Mouse (Mus musculus): ENCODE data around the gene Snrnp25. TPM values are rescaled to one million over a fixed set of nuclear protein-coding genes. Genes with fewer than 3 reads are reported as not detected.
A peak's percentile ranks its signal among the peaks of the same experiment; 100 is the strongest.

Gene Snrnp25
- polyA plus RNA-seq, 1 experiment from 2014 or later = 49.9 TPM

DNA sequence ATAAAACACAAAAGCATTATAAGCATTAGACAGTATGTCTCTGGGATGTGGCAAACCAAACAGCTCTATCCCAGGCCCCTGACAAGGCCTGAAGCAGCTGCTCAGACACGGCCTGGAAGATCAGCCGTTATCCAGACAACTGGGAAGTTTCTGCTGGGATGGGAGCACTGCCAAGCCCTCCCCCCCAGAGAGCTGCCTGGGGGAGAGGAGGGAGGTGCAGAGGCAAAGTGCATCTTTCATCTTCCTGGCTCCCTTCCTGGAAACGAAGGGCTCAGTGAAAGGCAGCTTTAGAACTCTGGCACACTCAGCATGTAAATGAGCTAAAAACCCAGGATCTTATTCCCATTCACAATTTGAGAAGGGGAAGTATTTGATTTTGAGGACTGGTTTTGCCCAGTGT is 30.4 kb downstream of the Snrnp25 start:
- Histone ChIP-seq H3K27ac (peak overlapping the region; percentile 62), H3K9me3 (ENCODE audit: control insufficient read depth, low read length) (no peaks in the 10 kb centered on the region), H3K4me1 (replicated peaks; ENCODE audit: control insufficient read depth, insufficient read depth, low read length) (peaks cover 21% of the 10 kb centered on the region), H3K27me3 (ENCODE audit: control insufficient read depth, insufficient read depth, low read length) (no peaks in the 10 kb centered on the region), H3K9ac (no peak overlapping the region), H3K36me3 (replicated peaks; ENCODE audit: control insufficient read depth, insufficient read depth) (peaks cover 55% of the 10 kb centered on the region), H3K4me2 (replicated peaks) (no peak overlapping the region), H3K4me3 (replicated peaks; ENCODE audit: low read length) (no peak overlapping the region)
- peak; percentile 61; the same call in 1 of the 2 replicates for ATAC-seq (ENCODE audit: low FRiP score)
- DNase-seq (ENCODE audit: low spot score) = peak; percentile 78
- WGBS = 39% methylated on average over 3 of the region's 3 CpGs

DNA sequence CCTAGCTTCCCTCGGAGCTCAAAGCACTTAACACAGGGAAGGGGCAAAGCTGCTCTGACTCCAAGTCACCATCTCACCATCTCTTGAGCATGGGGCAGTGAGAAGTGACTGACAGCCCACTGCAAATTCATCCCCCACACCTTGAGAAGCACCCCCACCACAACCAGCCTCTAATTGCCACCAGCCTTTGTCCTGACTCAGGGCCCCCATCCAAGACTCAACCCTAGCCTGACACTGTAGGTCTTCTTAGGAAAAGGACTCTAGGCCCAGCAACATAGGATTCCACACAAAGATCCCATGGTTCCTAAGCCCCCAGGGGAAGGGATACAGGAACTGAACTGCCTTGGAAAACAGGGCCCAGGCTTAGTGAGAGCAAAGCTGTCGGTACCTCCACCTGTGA is 30.9 kb downstream of the Snrnp25 start:
- no peak for DNase-seq (ENCODE audit: low spot score)
- Histone ChIP-seq H3K4me3 (replicated peaks; ENCODE audit: low read length) (no peak overlapping the region), H3K27ac (peak overlapping the region; percentile 62), H3K4me2 (replicated peaks) (no peak overlapping the region), H3K9ac (no peak overlapping the region), H3K9me3 (ENCODE audit: control insufficient read depth, low read length) (no peaks in the 10 kb centered on the region), H3K4me1 (replicated peaks; ENCODE audit: control insufficient read depth, insufficient read depth, low read length) (peaks cover 21% of the 10 kb centered on the region), H3K27me3 (ENCODE audit: control insufficient read depth, insufficient read depth, low read length) (no peaks in the 10 kb centered on the region), H3K36me3 (replicated peaks; ENCODE audit: control insufficient read depth, insufficient read depth) (peaks cover 57% of the 10 kb centered on the region)
- 57% methylated on average over 2 of the region's 2 CpGs for WGBS
- no peak; the same call in 1 of the 2 replicates for ATAC-seq (ENCODE audit: low FRiP score)

DNA sequence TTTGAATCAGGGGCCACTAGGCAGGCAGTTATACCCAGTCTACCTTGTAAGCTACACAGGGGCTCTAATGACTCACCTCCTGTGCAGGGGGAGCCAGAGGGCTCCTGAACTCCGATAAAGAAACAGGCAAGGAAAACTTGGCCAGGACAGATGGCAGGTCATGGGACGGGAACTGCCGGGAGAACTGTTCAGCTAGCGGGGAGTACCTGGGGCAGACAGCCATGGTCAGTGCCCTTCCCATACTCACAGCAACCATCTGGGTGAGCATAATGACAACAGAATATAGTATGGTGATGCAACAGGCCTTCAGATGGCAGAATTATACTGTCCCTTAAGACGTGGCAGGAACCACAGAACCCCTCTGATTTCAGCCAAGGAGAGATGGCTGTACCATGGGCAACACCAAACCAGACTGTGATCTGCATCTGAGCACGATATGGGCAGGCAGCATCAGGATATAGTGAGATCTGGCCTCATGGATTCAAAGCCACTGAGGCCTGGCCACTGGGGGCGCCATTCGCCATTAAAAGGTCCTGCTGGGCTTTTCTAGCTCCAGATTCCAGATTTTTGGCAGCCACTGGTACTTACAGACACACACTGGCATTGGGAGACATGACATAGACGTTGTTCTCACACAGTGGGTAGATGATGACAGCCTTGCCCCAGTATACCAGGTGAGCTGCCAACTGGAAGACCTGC is 31.6 kb downstream of the Snrnp25 start:
- no peak overlapping the region for H3K9ac ChIP-seq
- H3K4me1 ChIP-seq (replicated peaks; ENCODE audit: control insufficient read depth, insufficient read depth, low read length) = peaks cover 21% of the 10 kb centered on the region
- 56% methylated on average over 9 of the region's 9 CpGs for WGBS
- DNase-seq (ENCODE audit: low spot score) = peak; percentile 68
- peaks cover 55% of the 10 kb centered on the region for H3K36me3 ChIP-seq (replicated peaks; ENCODE audit: control insufficient read depth, insufficient read depth)
- H3K27me3 ChIP-seq (ENCODE audit: control insufficient read depth, insufficient read depth, low read length) = no peaks in the 10 kb centered on the region
- no peak overlapping the region for H3K4me2 ChIP-seq (replicated peaks)
- H3K9me3 ChIP-seq (ENCODE audit: control insufficient read depth, low read length) = no peaks in the 10 kb centered on the region
- no peak overlapping the region for H3K4me3 ChIP-seq (replicated peaks; ENCODE audit: low read length)
- peak overlapping the region; percentile 62 for H3K27ac ChIP-seq
- ATAC-seq (ENCODE audit: low FRiP score) = no peak

DNA sequence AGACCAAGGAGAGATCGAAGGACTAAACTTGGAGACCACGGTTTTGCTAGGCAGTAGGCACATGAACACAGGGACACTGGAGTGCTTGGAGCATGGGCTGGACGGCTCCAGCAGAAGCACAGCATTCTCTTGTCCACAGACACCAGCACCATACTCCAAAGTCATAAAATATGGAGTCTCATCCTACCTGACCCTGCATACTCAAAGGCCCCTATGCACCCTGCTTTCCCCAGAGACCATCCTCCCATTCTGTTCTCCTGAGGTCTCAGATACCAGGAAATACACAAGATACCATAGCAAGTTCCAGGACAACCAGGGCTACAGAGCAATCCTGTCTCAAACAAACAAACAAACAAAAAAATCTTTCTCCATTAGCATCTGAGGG is 32.2 kb downstream of the Snrnp25 start:
- Histone ChIP-seq H3K27me3 (ENCODE audit: control insufficient read depth, insufficient read depth, low read length) (no peaks in the 10 kb centered on the region), H3K36me3 (replicated peaks; ENCODE audit: control insufficient read depth, insufficient read depth) (peaks cover 51% of the 10 kb centered on the region), H3K9me3 (ENCODE audit: control insufficient read depth, low read length) (no peaks in the 10 kb centered on the region), H3K4me1 (replicated peaks; ENCODE audit: control insufficient read depth, insufficient read depth, low read length) (peaks cover 21% of the 10 kb centered on the region), H3K4me2 (replicated peaks) (no peak overlapping the region), H3K9ac (no peak overlapping the region), H3K27ac (0 out of 2 replicates have a peak overlapping the region, but pooled peaks have one; percentile 17), H3K4me3 (replicated peaks; ENCODE audit: low read length) (no peak overlapping the region)
- no peak for ATAC-seq (ENCODE audit: low FRiP score)
- DNase-seq (ENCODE audit: low spot score) = no peak
- WGBS = 87% methylated on average over 3 of the region's 3 CpGs

DNA sequence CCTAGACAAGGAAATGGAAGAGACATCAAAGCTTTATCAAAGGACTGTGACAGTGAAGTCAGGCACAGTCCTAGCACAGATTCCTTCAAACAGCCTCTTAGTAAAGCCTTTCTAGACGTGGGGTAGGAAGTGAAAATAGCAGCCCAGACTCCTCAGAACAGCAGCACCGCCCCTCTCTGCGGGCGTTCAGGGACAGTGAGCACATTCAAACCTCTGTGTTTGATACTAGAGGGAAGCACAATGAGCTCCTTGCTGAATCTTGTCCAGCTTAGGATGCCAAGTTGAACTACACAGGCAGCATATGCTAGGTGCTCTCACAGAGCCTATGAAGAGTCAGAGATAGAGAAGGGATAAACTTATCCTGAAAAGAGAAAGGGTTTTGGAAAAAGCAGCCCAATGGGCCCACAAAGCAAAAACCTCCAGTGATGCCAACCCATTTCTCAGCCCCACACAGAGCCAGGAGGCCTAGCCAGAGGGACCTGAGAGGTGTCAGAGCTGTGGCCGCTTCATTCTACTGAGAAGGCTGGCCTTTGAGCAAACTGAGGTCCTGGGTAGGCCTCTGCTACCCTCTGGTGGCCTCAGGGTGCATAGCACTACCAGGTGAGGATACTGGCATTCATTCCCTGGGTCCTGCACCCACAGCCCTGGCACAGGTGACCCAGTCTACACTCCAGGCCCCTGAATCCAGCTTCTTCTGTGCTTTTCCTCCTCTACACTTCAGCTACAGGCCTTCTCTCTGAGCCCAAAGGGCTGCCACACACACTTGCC is 33.1 kb downstream of the Snrnp25 start:
- no peak overlapping the region for H3K4me3 ChIP-seq (replicated peaks; ENCODE audit: low read length)
- H3K4me2 ChIP-seq (replicated peaks) = no peak overlapping the region
- peak; percentile 76 for DNase-seq (ENCODE audit: low spot score)
- H3K4me1 ChIP-seq (replicated peaks; ENCODE audit: control insufficient read depth, insufficient read depth, low read length) = peaks cover 21% of the 10 kb centered on the region
- H3K9me3 ChIP-seq (ENCODE audit: control insufficient read depth, low read length) = no peaks in the 10 kb centered on the region
- H3K27me3 ChIP-seq (ENCODE audit: control insufficient read depth, insufficient read depth, low read length) = no peaks in the 10 kb centered on the region
- H3K9ac ChIP-seq = no peak overlapping the region
- WGBS = 58% methylated on average over 5 of the region's 5 CpGs
- peaks cover 45% of the 10 kb centered on the region for H3K36me3 ChIP-seq (replicated peaks; ENCODE audit: control insufficient read depth, insufficient read depth)
- peak; percentile 26; the same call in 1 of the 2 replicates for ATAC-seq (ENCODE audit: low FRiP score)
- H3K27ac ChIP-seq = no peak overlapping the region; the same call in 1 of the 2 replicates

DNA sequence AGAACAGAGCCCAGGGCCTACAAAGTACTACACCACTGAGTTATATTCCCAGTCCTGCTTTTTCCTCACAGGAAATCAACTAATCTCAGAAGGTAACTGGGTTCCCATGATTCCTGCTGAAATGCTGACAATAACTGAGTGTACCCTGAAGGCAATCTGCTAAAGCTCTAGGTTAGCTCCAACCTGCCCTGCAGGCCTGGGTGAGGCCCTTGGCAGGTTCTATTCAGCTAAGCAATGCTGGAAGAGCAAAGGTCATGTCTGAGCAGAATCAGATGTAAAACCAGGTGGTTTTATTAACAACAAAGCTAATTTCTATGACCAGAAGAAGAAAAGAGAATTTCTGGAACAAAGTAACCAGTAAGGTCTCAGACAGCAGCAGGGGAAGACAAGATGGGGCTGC is 36.2 kb downstream of the Snrnp25 start:
- 0 out of 2 replicates have a peak, but pooled peaks cover 5% of the 10 kb centered on the region for H3K4me1 ChIP-seq (replicated peaks; ENCODE audit: control insufficient read depth, insufficient read depth, low read length)
- DNase-seq (ENCODE audit: low spot score) (no peak), ATAC-seq (ENCODE audit: low FRiP score) (no peak)
- no peak overlapping the region for H3K4me2 ChIP-seq (replicated peaks)
- H3K4me3 ChIP-seq (replicated peaks; ENCODE audit: low read length) = no peak overlapping the region
- no peaks in the 10 kb centered on the region for H3K27me3 ChIP-seq (ENCODE audit: control insufficient read depth, insufficient read depth, low read length)
- H3K36me3 ChIP-seq (replicated peaks; ENCODE audit: control insufficient read depth, insufficient read depth) = peaks cover 48% of the 10 kb centered on the region
- H3K9me3 ChIP-seq (ENCODE audit: control insufficient read depth, low read length) = no peaks in the 10 kb centered on the region
- H3K9ac ChIP-seq = no peak overlapping the region
- no peak overlapping the region for H3K27ac ChIP-seq

DNA sequence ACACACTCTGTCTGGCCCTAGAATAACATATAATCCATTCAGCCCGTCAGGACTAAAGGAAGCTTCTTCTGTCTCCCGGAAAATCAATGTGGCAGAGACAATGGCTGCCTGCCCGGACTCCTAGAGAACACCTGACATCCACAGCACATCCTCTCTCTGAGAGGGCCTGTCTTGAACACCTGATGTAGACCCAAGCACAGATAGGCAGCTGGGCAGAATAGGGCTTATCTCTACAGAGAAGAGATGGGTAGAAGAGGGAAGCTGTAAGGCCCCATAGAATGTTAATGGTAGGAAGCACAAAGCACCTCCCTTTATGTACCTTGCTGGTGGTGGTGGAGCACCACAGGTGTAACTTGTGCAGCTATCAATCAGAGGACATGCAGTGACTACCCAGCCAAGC is 37.0 kb downstream of the Snrnp25 start:
- H3K4me3 ChIP-seq (replicated peaks; ENCODE audit: low read length) = no peak overlapping the region
- H3K4me1 ChIP-seq (replicated peaks; ENCODE audit: control insufficient read depth, insufficient read depth, low read length) = no peaks in the 10 kb centered on the region
- no peak overlapping the region for H3K27ac ChIP-seq
- no peaks in the 10 kb centered on the region for H3K9me3 ChIP-seq (ENCODE audit: control insufficient read depth, low read length)
- peaks cover 56% of the 10 kb centered on the region for H3K36me3 ChIP-seq (replicated peaks; ENCODE audit: control insufficient read depth, insufficient read depth)
- no peak for ATAC-seq (ENCODE audit: low FRiP score)
- no peak overlapping the region for H3K4me2 ChIP-seq (replicated peaks)
- 83% methylated on average over 3 of the region's 3 CpGs for WGBS
- DNase-seq (ENCODE audit: low spot score) = no peak
- H3K27me3 ChIP-seq (ENCODE audit: control insufficient read depth, insufficient read depth, low read length) = no peaks in the 10 kb centered on the region
- no peak overlapping the region for H3K9ac ChIP-seq

GRCm38 (mm10) chr11:32243205-32243955 is 38.2 kb downstream of the Snrnp25 start:
- 75% methylated on average over 7 of the region's 7 CpGs for WGBS
- H3K27me3 ChIP-seq (ENCODE audit: control insufficient read depth, insufficient read depth, low read length) = no peaks in the 10 kb centered on the region
- no peak overlapping the region for H3K9ac ChIP-seq
- no peak overlapping the region for H3K4me3 ChIP-seq (replicated peaks; ENCODE audit: low read length)
- H3K4me2 ChIP-seq (replicated peaks) = no peak overlapping the region
- peaks cover 68% of the 10 kb centered on the region for H3K36me3 ChIP-seq (replicated peaks; ENCODE audit: control insufficient read depth, insufficient read depth)
- DNase-seq (ENCODE audit: low spot score) = no peak
- H3K4me1 ChIP-seq (replicated peaks; ENCODE audit: control insufficient read depth, insufficient read depth, low read length) = no peaks in the 10 kb centered on the region
- no peak for ATAC-seq (ENCODE audit: low FRiP score)
- H3K27ac ChIP-seq = no peak overlapping the region
- H3K9me3 ChIP-seq (ENCODE audit: control insufficient read depth, low read length) = no peaks in the 10 kb centered on the region

- H3K36me3 ChIP-seq (replicated peaks; ENCODE audit: control insufficient read depth, insufficient read depth) = peaks cover 69% of the 10 kb centered on the region
Measured at GRCm38 (mm10) chr11:32244064-32244463, 38.8 kb downstream of the Snrnp25 start.

More at GRCm38 (mm10) chr11:32244064-32244463, 38.8 kb downstream of the Snrnp25 start:
- Histone ChIP-seq H3K9me3 (ENCODE audit: control insufficient read depth, low read length) (no peaks in the 10 kb centered on the region), H3K9ac (no peak overlapping the region), H3K4me1 (replicated peaks; ENCODE audit: control insufficient read depth, insufficient read depth, low read length) (no peaks in the 10 kb centered on the region), H3K4me2 (replicated peaks) (no peak overlapping the region), H3K4me3 (replicated peaks; ENCODE audit: low read length) (no peak overlapping the region), H3K27ac (no peak overlapping the region), H3K27me3 (ENCODE audit: control insufficient read depth, insufficient read depth, low read length) (no peaks in the 10 kb centered on the region)
- WGBS = 83% methylated on average over 3 of the region's 3 CpGs
- DNase-seq (ENCODE audit: low spot score) (no peak), ATAC-seq (ENCODE audit: low FRiP score) (no peak)

Data from hindbrain, embryonic 14.5 days (tissue).